Mouse (Mus musculus) heart, adult 8-10 months (tissue): ENCODE measurements around the gene Fcrls. TPM values are rescaled to one million over a fixed set of nuclear protein-coding genes. Genes with fewer than 3 reads are reported as not detected.

Source experiments
- DNase-seq: peaks from one replicate; pipeline ENCODE4 v3.0.0; 2022; ENCODE audit warnings: low spot score
- total RNA-seq, 4 experiments: library from RNA; stranded (reverse); gene quantifications; 2 replicates each; pipeline ENCODE4 v1.2.4; 2022

Gene Fcrls
- 1 to 10 TPM; 4.7 to 6.1 (median 5.4) TPM for total RNA-seq

- peak; percentile 23 for DNase-seq
Observed at GRCm38 (mm10) chr3:87263436-87263835, at the start of gene Fcrls. Gene Fcrls, minus strand, starts transcription at chr3:87263738.

- no peak for DNase-seq
Observed at GRCm38 (mm10) chr3:87309922-87310321, 46.4 kb upstream of the Fcrls start.

GRCm38 (mm10) chr3:87299901-87300300 is 36.4 kb upstream of the Fcrls start:
- DNase-seq = no peak

GRCm38 (mm10) chr3:87274372-87274771 is 10.8 kb upstream of the Fcrls start:
- peak; percentile 28 for DNase-seq

- DNase-seq = no peak
Observed at GRCm38 (mm10) chr3:87266581-87266980, 3.0 kb upstream of the Fcrls start.

- DNase-seq = peak; percentile 11
Observed at GRCm38 (mm10) chr3:87255239-87255638, 8.3 kb downstream of the Fcrls start.

- no peak for DNase-seq
Observed at GRCm38 (mm10) chr3:87249571-87249970, 14.0 kb downstream of the Fcrls start.

- no peak for DNase-seq
Observed at GRCm38 (mm10) chr3:87247292-87247691, 16.2 kb downstream of the Fcrls start.

- DNase-seq = peak; percentile 56
Observed at GRCm38 (mm10) chr3:87243654-87244053, 19.9 kb downstream of the Fcrls start.

- no peak for DNase-seq
Observed at GRCm38 (mm10) chr3:87240909-87241308, 22.6 kb downstream of the Fcrls start.

- DNase-seq = no peak
Observed at GRCm38 (mm10) chr3:87223636-87224035, 39.9 kb downstream of the Fcrls start.

GRCm38 (mm10) chr3:87222346-87222745 is 41.2 kb downstream of the Fcrls start:
- DNase-seq = no peak

GRCm38 (mm10) chr3:87215176-87215575 is 48.4 kb downstream of the Fcrls start:
- DNase-seq = no peak

- DNase-seq = no peak
Observed at GRCm38 (mm10) chr3:87214221-87214864, 49.2 kb downstream of the Fcrls start.

- DNase-seq = no peak
Observed at GRCm38 (mm10) chr3:87206336-87207075, 57.0 kb downstream of the Fcrls start.

Other genes with a start within 250 kb of the Fcrls start
- gene Kirrel, start 89.0 kb downstream of the Fcrls start, total RNA-seq = 1 to 10 TPM; 4.8 to 5.5 (median 5.1) TPM
- gene Cd5l, start 94.1 kb upstream of the Fcrls start, total RNA-seq = 1 to 10 TPM in 1 of 4 experiments, under 1 TPM in 1, not detected in 2; 0.24 to 1.5 TPM
- under 1 TPM in 1 of 4 experiments, not detected in 3; 0.46 TPM for gene Fcrl1, start 112.6 kb upstream of the Fcrls start, total RNA-seq
- gene Fcrl5, start 172.0 kb upstream of the Fcrls start, total RNA-seq = under 1 TPM in 1 of 4 experiments, not detected in 3; 0.16 TPM